Mouse (Mus musculus) MEL (cell line): ENCODE data around the gene Igsf21.

Experiments
- E2F4 ChIP-seq: IDR thresholded peaks from 2 replicates; pipeline ENCODE4 v1.6.1; 2011; ENCODE audit warnings: low read depth, low read length, improper control_type of control experiment, borderline replicate concordance
- EP300 ChIP-seq, 2 experiments: IDR thresholded peaks; 2 replicates each; pipeline ENCODE4 v1.6.1; 2011; ENCODE audit warnings: improper control_type of control experiment in 2 of 2, low read length in 2 of 2, low read depth in 1 of 2, mild to moderate bottlenecking in 1 of 2
- HCFC1 ChIP-seq: IDR thresholded peaks from 2 replicates; pipeline ENCODE4 v1.6.1; 2012; ENCODE audit warnings: low read depth, mild to moderate bottlenecking, inconsistent platforms, low read length, improper control_type of control experiment, moderate library complexity
- MXI1 ChIP-seq: IDR thresholded peaks from 2 replicates; pipeline ENCODE4 v1.6.1; 2011; ENCODE audit warnings: mild to moderate bottlenecking, low read depth, low read length, improper control_type of control experiment
- TAL1 ChIP-seq: IDR thresholded peaks from 2 replicates; pipeline ENCODE4 v1.6.1; 2012; ENCODE audit warnings: mild to moderate bottlenecking, inconsistent platforms, low read length, moderate library complexity, mixed read lengths

DNA sequence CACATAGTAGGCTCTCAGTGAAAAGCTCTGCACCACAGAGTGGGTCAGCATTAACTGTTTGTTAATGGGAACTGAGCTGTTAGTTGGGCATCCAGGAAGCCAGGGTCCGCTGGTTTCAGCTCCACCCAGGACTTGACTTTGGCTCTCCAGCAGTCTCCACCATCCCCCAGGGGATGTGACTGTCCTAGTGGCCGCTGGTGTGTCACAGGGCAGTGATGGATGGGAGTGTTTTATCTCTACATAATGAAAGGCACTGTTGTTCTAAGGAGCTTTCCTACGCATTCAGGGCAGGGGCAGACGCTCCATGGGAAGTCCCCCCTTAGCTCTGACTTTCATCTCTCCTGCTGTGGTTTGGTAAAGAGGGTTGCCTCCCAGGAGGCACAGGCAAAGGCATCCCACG, 115.4 kb downstream of the Igsf21 start:
- TF ChIP-seq EP300 (IDR thresholded peaks at IDR 0.05; ENCODE audit: low read depth in 1 of 2, low read length in 2 of 2): no peak
- no peak for TF ChIP-seq MXI1
- no peak for TF ChIP-seq E2F4
- no peak for TF ChIP-seq HCFC1
- TF ChIP-seq TAL1: no peak
